Mouse (Mus musculus) limb, embryonic 13.5 days (tissue): ENCODE data around the gene Hs2st1. TPM values are rescaled to one million over a fixed set of nuclear protein-coding genes. Genes with fewer than 3 reads are reported as not detected.

Experiments used
- ATAC-seq: fragments of 200-750 bp; cut with Nextera tagmentation; 2 replicates; pipeline ENCODE4 v1.8.0; 2017; ENCODE audit warnings: low read depth, moderate number of reproducible peaks, moderate TSS enrichment; ENCODE audit not compliant: low FRiP score
- H3K27ac ChIP-seq: fragments of 300-500 bp; sonication (generic); 2 replicates; pipeline ENCODE4 v1.5.1; 2015; ENCODE audit warnings: inconsistent platforms, mild to moderate bottlenecking, moderate library complexity
- H3K27me3 ChIP-seq: fragments of 300-500 bp; sonication (generic); 2 replicates; pipeline ENCODE4 v1.6.1; 2015; ENCODE audit warnings: mild to moderate bottlenecking, inconsistent platforms
- H3K36me3 ChIP-seq: fragments of 300-500 bp; sonication (generic); 2 replicates; pipeline ENCODE4 v1.6.1; 2015; ENCODE audit warnings: inconsistent platforms, mild to moderate bottlenecking, moderate library complexity
- H3K4me1 ChIP-seq: fragments of 300-500 bp; sonication (generic); 2 replicates; pipeline ENCODE4 v1.6.1; 2015; ENCODE audit warnings: inconsistent platforms
- H3K4me2 ChIP-seq: fragments of 300-500 bp; sonication (generic); replicated peaks from 2 replicates; pipeline ENCODE4 v1.6.1; 2015; ENCODE audit warnings: inconsistent platforms, mild to moderate bottlenecking, moderate library complexity
- H3K4me3 ChIP-seq: fragments of 300-500 bp; sonication (generic); 2 replicates; pipeline ENCODE4 v1.5.1; 2015; ENCODE audit warnings: moderate library complexity, mild to moderate bottlenecking, inconsistent platforms
- H3K9ac ChIP-seq: fragments of 300-500 bp; sonication (generic); 2 replicates; pipeline ENCODE4 v1.6.1; 2015; ENCODE audit warnings: mild to moderate bottlenecking, inconsistent platforms
- H3K9me3 ChIP-seq: fragments of 300-500 bp; sonication (generic); 2 replicates; pipeline ENCODE4 v1.6.1; 2016; ENCODE audit warnings: inconsistent platforms
- whole genome bisulfite sequencing: fragments of 180-500 bp; shearing (Covaris S2); methylation state at CpG from one replicate; pipeline ENCODE4 v1.1.7; 2015; 5-methylcytosine and 5-hydroxymethylcytosine counted together
- polyA plus RNA-seq: library from polyadenylated mRNA; unstranded; fragments of >200 nt; fragmentation: Nextera tagmentation; extraction: Ambion mirVana; gene quantifications from 2 replicates; pipeline ENCODE4 v1.2.1, GENCODE M21; 2015

The Hs2st1 gene
- polyA plus RNA-seq, 1 experiment from 2014 or later: 16.0 TPM

DNA sequence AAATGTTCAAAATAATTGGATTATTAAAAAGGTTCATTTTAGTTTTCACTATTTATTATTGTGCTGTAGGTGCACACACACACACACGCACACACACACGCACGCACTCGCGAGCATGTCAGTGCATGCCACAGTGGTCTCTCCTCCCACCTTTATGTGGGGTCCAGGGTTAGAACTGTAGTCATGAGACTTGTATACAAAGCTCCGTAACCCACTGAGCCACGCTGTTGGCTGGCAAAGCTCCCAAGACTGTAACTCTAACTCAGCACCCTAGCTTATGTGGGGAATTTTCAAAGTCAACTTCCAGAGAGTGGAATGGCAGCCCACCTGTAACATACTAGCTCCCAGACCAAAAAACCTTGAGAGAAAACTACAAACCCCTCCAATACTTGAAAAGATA is 24.8 kb downstream of the Hs2st1 start:
- Histone ChIP-seq H3K27me3 (no peaks in the 10 kb centered on the region), H3K27ac (no peak overlapping the region), H3K36me3 (0 out of 2 replicates have a peak, but pooled peaks cover 2% of the 10 kb centered on the region), H3K4me1 (peaks cover 45% of the 10 kb centered on the region), H3K9ac (no peak overlapping the region), H3K4me3 (no peak overlapping the region), H3K4me2 (no peak overlapping the region), H3K9me3 (no peaks in the 10 kb centered on the region)
- 0 out of 2 replicates have a peak, but pooled peaks have one; percentile 57 for ATAC-seq
- whole genome bisulfite sequencing: 84% methylated on average over 7 of the region's 7 CpGs

DNA sequence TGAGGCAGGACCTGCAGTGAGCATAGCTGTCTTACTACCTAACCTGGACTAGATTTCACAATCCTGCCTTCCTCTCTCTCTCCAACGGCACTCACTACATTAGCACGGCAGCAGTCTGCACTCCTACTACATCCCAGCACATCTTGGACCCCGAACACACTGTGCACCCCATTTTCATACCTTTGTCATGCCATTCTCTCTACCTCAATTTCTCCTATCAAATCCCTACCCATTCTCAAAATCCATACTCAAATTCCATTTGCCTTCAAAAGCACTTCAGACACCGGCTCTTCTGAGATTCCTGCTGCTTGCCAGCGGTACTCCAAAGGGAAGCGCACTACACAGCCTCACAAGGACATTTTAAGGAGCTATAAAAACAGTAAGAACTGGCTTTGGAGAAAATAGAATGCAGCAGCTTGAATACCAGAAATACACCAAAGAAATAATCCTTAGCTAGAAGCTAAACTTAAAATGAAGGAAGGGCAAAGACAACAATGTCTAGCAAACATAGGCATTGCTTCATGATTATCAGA is 28.0 kb downstream of the Hs2st1 start:
- Histone ChIP-seq H3K36me3 (0 out of 2 replicates have a peak, but pooled peaks cover 3% of the 10 kb centered on the region), H3K4me3 (no peak overlapping the region), H3K4me2 (no peak overlapping the region), H3K9me3 (no peaks in the 10 kb centered on the region), H3K4me1 (peaks cover 58% of the 10 kb centered on the region), H3K27me3 (no peaks in the 10 kb centered on the region), H3K9ac (no peak overlapping the region), H3K27ac (no peak overlapping the region)
- ATAC-seq: no peak
- 41% methylated on average over 6 of the region's 6 CpGs for WGBS

DNA sequence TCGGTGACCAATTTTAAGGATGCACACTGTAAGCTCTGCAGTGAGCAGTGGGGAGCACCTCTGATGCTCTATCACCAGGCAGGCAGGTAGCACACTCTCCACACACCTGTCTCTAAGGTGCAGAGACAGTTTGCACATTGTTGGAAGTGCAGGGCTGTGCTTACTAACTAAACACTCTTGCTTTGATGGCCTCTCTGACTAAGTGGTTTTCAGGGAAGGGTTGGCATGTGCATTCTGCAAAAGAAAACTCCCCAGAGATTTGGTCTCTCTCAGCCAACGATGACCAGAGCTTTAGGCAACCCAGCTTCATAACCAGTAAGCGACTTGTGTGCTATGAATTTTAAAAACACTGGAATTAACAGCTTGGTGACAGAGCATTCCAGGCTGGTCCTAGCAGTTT is 29.2 kb downstream of the Hs2st1 start:
- 77% methylated on average over 3 of the region's 3 CpGs for WGBS
- H3K4me1 ChIP-seq: peaks cover 50% of the 10 kb centered on the region
- H3K4me3 ChIP-seq: no peak overlapping the region
- no peak overlapping the region for H3K4me2 ChIP-seq
- 0 out of 2 replicates have a peak, but pooled peaks cover 3% of the 10 kb centered on the region for H3K36me3 ChIP-seq
- no peak overlapping the region for H3K27ac ChIP-seq
- no peak overlapping the region for H3K9ac ChIP-seq
- no peaks in the 10 kb centered on the region for H3K27me3 ChIP-seq
- no peaks in the 10 kb centered on the region for H3K9me3 ChIP-seq
- no peak for ATAC-seq

DNA sequence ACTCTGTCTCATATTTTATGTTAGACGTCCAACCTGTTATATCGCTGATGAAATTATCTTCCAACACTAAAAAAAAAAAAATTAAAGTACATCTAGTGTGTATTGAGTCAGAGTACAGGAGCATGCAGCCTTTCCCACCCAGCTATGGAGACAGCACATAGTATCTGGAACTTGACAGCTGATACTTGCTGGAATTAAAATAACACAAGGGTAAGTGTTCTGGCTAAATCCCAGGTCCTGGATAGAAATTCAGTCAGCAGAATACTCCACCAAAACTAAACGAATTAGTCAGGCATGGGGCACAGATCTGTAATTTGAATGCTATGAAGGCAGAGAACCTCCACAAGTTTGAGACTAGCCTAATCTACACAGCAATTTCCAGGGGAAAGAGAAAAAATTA is 30.9 kb downstream of the Hs2st1 start:
- Histone ChIP-seq H3K4me3 (no peak overlapping the region), H3K9me3 (no peaks in the 10 kb centered on the region), H3K27ac (no peak overlapping the region), H3K4me1 (peaks cover 50% of the 10 kb centered on the region), H3K4me2 (no peak overlapping the region), H3K27me3 (no peaks in the 10 kb centered on the region), H3K9ac (no peak overlapping the region), H3K36me3 (0 out of 2 replicates have a peak, but pooled peaks cover 3% of the 10 kb centered on the region)
- 74% methylated on average over 3 of the region's 3 CpGs for WGBS
- ATAC-seq: no peak

DNA sequence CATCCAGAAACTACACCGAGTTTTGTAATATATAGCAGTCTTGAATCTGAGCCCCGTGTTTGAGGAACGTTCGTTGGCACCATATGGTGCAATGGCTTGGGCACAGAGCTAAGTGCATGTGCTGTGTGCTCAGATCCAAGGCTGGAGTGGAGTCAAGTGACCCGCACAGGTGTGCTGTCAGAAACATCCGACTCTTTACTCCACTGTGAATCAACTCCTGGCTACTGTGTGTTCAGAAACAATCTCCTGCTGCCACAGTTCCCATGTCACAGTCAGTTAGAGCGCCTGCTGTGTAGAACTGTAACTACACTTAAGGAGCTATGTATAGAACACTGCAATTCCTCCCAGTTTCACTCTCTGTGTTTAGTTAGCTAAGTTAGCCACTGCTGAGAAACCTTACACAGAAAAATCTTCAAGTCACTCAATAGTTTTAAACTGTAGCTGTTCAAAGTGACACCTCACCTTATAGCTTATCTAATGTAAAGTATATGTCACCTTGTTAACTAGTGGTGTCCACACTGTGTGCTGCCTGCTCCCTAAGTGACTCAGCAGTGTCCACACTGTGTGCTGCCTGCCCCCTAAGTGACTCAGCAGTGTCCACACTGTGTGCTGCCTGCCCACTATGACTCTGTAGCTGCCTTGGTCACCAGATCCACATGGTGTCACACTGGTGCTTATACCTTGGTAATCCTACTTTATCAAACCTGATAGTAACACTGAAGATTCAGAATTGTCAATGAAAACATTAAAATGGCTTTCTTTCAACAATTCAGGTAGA is 32.7 kb downstream of the Hs2st1 start:
- no peak for ATAC-seq
- H3K27me3 ChIP-seq: no peaks in the 10 kb centered on the region
- H3K4me1 ChIP-seq: peaks cover 60% of the 10 kb centered on the region
- no peak overlapping the region for H3K27ac ChIP-seq
- no peak overlapping the region for H3K4me2 ChIP-seq
- H3K36me3 ChIP-seq: 0 out of 2 replicates have a peak, but pooled peaks cover 3% of the 10 kb centered on the region
- no peak overlapping the region for H3K9ac ChIP-seq
- H3K9me3 ChIP-seq: no peaks in the 10 kb centered on the region
- no peak overlapping the region for H3K4me3 ChIP-seq
- WGBS: 79% methylated on average over 7 of the region's 7 CpGs

DNA sequence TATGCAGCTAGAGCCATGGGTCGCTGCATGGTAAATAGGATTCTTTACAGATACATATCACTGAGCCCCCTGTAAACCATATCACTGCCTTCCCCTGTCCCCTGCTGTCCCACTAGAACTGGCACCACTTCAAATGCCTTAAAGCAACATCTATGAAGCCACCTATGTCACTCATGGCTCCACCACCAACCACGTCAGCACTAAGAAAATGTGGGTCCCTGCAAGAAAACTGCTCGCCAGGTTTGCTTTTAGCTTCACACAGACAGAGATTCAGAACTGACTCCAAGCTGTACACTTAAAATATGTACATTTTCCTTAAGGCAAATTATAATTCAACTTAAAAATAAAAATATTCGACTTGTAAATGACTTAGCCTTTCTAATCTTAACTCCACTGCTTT is 34.9 kb downstream of the Hs2st1 start:
- H3K36me3 ChIP-seq: no peaks in the 10 kb centered on the region
- no peak overlapping the region for H3K27ac ChIP-seq
- no peaks in the 10 kb centered on the region for H3K27me3 ChIP-seq
- H3K9me3 ChIP-seq: no peaks in the 10 kb centered on the region
- H3K4me2 ChIP-seq: no peak overlapping the region
- no peak for ATAC-seq
- no peak overlapping the region for H3K4me3 ChIP-seq
- WGBS: 95% methylated on average over 4 of the region's 4 CpGs
- H3K4me1 ChIP-seq: peaks cover 54% of the 10 kb centered on the region
- H3K9ac ChIP-seq: no peak overlapping the region

DNA sequence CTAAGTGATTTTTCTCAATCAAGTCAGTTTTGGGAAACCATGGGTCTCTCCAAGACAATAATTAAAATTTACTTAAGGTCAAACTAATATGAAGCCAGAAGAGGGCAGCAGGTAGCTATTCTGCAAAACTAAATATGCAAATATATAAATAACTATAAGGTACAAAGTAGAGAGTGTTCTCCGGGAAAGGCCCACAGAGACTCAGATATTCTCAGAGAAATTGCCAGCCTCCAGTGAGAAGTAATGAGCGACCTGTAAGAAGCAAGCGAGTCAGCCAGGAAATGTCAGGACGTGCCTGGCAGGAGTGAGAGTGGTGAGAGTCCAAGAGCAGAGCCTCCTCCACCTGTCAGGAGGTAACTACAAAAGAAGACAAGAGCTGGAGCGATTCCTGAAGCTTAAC is 39.0 kb downstream of the Hs2st1 start:
- H3K9ac ChIP-seq: no peak overlapping the region
- H3K36me3 ChIP-seq: no peaks in the 10 kb centered on the region
- no peaks in the 10 kb centered on the region for H3K9me3 ChIP-seq
- 0 out of 2 replicates have a peak overlapping the region, but pooled peaks have one; percentile 13 for H3K4me3 ChIP-seq
- H3K4me2 ChIP-seq: peak overlapping the region; percentile 38
- H3K27me3 ChIP-seq: no peaks in the 10 kb centered on the region
- no peak for ATAC-seq
- 38% methylated on average over 5 of the region's 5 CpGs for WGBS
- peak overlapping the region; percentile 77; the same call in 1 of the 2 replicates for H3K27ac ChIP-seq
- H3K4me1 ChIP-seq: peaks cover 40% of the 10 kb centered on the region

DNA sequence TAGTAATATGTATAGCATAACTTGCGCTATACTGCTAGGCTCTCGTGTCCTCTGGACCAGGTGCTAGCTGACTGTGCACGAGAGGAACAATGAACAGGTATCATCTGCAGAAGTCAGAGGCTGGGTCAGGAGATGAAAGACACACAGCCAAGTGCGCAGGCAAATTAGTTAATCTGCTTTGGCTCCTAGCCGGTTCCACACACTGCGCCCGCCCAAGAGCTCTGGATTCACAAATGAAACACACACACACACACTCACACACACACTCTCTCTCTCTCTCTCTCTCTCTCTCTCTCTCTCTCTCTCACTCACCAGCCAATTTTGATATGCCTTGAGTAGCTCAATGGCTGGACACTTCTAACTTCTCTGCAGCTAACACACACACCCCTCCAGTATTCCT is 42.1 kb downstream of the Hs2st1 start:
- no peak for ATAC-seq

DNA sequence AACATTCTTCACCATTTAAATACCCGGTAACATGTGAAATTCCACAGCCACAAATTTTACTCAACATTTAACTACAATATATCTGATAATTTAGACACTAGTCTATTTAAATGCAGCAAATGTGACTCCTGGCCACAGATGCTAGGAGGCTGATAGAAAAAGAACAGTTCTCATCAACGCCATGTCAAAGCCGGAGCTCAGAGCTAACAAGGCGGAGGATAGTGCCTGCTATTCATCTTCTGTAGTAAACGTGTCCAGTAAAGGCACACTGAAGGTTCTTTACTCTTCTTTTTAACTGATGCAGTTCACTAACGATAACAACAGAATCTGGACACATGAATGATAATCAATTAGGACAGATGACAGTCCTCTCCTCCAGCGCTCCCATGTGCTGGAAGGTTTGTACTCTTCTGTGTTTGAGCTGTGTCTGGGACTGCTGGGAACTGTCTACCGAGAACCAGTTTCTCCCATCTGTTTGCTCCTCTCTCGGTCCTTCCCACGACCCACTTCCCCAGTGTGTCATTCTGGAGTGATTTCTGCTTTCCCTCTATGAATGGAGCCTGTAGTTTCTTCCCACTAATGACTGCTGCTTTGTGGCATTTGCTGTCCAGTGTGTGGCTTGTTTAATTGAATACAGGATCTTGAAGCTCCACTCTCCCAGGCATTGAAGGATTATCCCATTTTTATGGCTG is 50.3 kb downstream of the Hs2st1 start:
- 67% methylated on average over 10 of the region's 10 CpGs for WGBS
- Histone ChIP-seq H3K4me2 (no peak overlapping the region), H3K4me1 (peaks cover 5% of the 10 kb centered on the region), H3K36me3 (no peaks in the 10 kb centered on the region), H3K27me3 (no peaks in the 10 kb centered on the region), H3K27ac (no peak overlapping the region), H3K9ac (no peak overlapping the region), H3K9me3 (no peaks in the 10 kb centered on the region), H3K4me3 (no peak overlapping the region)
- ATAC-seq: no peak

More for the DNA sequence above, 42.1 kb downstream of the Hs2st1 start:
- Histone ChIP-seq H3K4me2 (no peak overlapping the region), H3K4me3 (no peak overlapping the region), H3K4me1 (peaks cover 20% of the 10 kb centered on the region), H3K27me3 (no peaks in the 10 kb centered on the region), H3K9ac (no peak overlapping the region), H3K36me3 (no peaks in the 10 kb centered on the region), H3K27ac (no peak overlapping the region), H3K9me3 (no peaks in the 10 kb centered on the region)
- WGBS: 84% methylated on average over 7 of the region's 7 CpGs

DNA sequence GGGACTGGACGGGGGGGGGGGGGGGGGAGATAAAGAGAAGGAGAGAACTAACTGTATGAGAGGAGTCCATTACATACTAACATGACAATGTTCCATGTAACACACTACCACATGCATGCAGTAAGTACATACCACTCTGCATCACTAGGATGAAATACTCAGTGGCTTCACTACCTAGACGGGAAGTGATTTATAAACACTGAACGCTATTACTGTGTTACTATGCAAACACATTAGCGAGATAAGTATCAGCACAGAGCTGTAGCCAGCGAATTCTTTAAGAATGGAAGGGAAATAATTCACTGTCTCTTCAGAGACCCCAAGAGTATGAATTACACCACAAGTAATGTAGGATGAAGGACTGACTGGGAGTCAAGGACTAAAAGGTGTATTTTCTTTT is 51.1 kb downstream of the Hs2st1 start:
- Histone ChIP-seq H3K4me2 (no peak overlapping the region), H3K9me3 (no peaks in the 10 kb centered on the region), H3K4me1 (peaks cover 5% of the 10 kb centered on the region)

DNA sequence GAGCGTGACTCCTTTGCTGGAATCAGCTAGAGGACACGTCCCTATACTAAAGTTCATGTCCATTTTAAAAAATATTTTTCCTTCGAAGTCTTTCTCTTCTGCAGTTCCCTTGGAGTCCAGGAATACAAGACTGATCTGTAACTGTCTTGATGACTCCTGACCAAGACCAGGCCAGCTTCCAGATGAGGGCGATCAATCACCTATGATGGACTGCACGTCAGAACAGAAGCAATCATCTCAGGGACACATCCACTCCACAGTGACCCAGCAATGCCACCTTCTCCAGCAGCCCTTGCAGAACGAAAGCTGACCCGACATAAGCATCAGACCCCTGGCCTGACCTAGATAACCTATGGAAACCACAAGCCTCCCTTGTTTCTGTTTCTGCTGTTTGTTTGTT is 54.7 kb downstream of the Hs2st1 start:
- ATAC-seq: no peak
- WGBS: 73% methylated on average over 7 of the region's 7 CpGs

More for the DNA sequence above, 51.1 kb downstream of the Hs2st1 start:
- H3K27ac ChIP-seq: no peak overlapping the region
- no peaks in the 10 kb centered on the region for H3K27me3 ChIP-seq
- WGBS: 62% methylated on average over 5 of the region's 5 CpGs
- no peak overlapping the region for H3K4me3 ChIP-seq
- no peak for ATAC-seq
- no peak overlapping the region for H3K9ac ChIP-seq
- no peaks in the 10 kb centered on the region for H3K36me3 ChIP-seq

DNA sequence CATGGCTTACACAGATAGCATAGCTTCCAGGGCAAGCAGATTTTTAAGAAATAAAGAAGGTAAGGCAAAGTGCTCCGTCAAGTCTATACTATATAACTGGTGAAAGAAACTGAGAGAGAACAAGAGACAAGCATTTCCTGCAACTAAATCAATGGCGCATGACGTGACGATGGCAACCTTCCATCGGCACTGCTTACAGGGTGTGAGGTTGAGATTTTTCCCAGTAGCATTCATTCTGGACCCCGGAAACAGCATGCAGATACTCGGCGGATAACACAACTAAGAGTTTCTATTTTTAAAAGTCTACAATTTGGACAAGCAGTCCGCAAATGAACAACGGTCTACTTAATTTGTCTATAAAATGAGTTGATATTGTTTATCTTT is 55.9 kb downstream of the Hs2st1 start:
- ATAC-seq: no peak
- Histone ChIP-seq H3K4me3 (no peak overlapping the region), H3K36me3 (no peaks in the 10 kb centered on the region), H3K4me2 (no peak overlapping the region), H3K27me3 (no peaks in the 10 kb centered on the region), H3K27ac (no peak overlapping the region), H3K9ac (no peak overlapping the region), H3K9me3 (no peaks in the 10 kb centered on the region), H3K4me1 (peaks cover 5% of the 10 kb centered on the region)
- WGBS: 88% methylated on average over 10 of the region's 10 CpGs

More for the DNA sequence above, 54.7 kb downstream of the Hs2st1 start:
- no peak overlapping the region for H3K9ac ChIP-seq
- no peaks in the 10 kb centered on the region for H3K36me3 ChIP-seq
- H3K9me3 ChIP-seq: no peaks in the 10 kb centered on the region
- H3K4me1 ChIP-seq: peaks cover 5% of the 10 kb centered on the region
- H3K4me3 ChIP-seq: no peak overlapping the region
- no peak overlapping the region for H3K27ac ChIP-seq
- H3K27me3 ChIP-seq: no peaks in the 10 kb centered on the region
- H3K4me2 ChIP-seq: no peak overlapping the region
